Mouse (Mus musculus): ENCODE data around the gene Lyar.

Gene Lyar

GRCm38 (mm10) chr5:38220328-38220912, at the start of gene Lyar, which contains the start of gene Zbtb49:
Gene Lyar (plus strand): TSS chr5:38220470.
Gene Zbtb49 (minus strand): TSS chr5:38220457.
- peak; percentile 84 for DNase-seq (ENCODE audit: low spot score)

- DNase-seq (ENCODE audit: low spot score): no peak
Observed at GRCm38 (mm10) chr5:38173766-38174165, 46.5 kb upstream of the Lyar start.

- DNase-seq (ENCODE audit: low spot score): no peak
Observed at GRCm38 (mm10) chr5:38174256-38174912, 45.9 kb upstream of the Lyar start.

- DNase-seq (ENCODE audit: low spot score): no peak
Observed at GRCm38 (mm10) chr5:38184688-38185285, 35.5 kb upstream of the Lyar start.

- DNase-seq (ENCODE audit: low spot score): no peak
Observed at GRCm38 (mm10) chr5:38187006-38187405, 33.3 kb upstream of the Lyar start.

GRCm38 (mm10) chr5:38190907-38191306, 29.4 kb upstream of the Lyar start:
- no peak for DNase-seq (ENCODE audit: low spot score)

GRCm38 (mm10) chr5:38194946-38195345, 25.3 kb upstream of the Lyar start:
- DNase-seq (ENCODE audit: low spot score): no peak

GRCm38 (mm10) chr5:38195941-38196340, 24.3 kb upstream of the Lyar start:
- DNase-seq (ENCODE audit: low spot score): no peak

GRCm38 (mm10) chr5:38196821-38197481, 23.3 kb upstream of the Lyar start:
- no peak for DNase-seq (ENCODE audit: low spot score)

- DNase-seq (ENCODE audit: low spot score): peak; percentile 50
Observed at GRCm38 (mm10) chr5:38197482-38197823, 22.8 kb upstream of the Lyar start.

- DNase-seq (ENCODE audit: low spot score): no peak
Observed at GRCm38 (mm10) chr5:38199686-38200085, 20.6 kb upstream of the Lyar start.

GRCm38 (mm10) chr5:38205303-38205726, 15.0 kb upstream of the Lyar start:
- DNase-seq (ENCODE audit: low spot score): no peak

- no peak for DNase-seq (ENCODE audit: low spot score)
Observed at GRCm38 (mm10) chr5:38208985-38209384, 11.3 kb upstream of the Lyar start.

GRCm38 (mm10) chr5:38211691-38212090, 8.6 kb upstream of the Lyar start:
- no peak for DNase-seq (ENCODE audit: low spot score)

GRCm38 (mm10) chr5:38213009-38213408, 7.3 kb upstream of the Lyar start:
- no peak for DNase-seq (ENCODE audit: low spot score)

- DNase-seq (ENCODE audit: low spot score): no peak
Observed at GRCm38 (mm10) chr5:38219771-38220307, 431 bp upstream of the Lyar start.

- no peak for DNase-seq (ENCODE audit: low spot score)
Observed at GRCm38 (mm10) chr5:38235422-38235821, 15.2 kb downstream of the Lyar start.

GRCm38 (mm10) chr5:38236627-38237026, 16.4 kb downstream of the Lyar start:
- DNase-seq (ENCODE audit: low spot score): no peak

GRCm38 (mm10) chr5:38240727-38241472, 20.6 kb downstream of the Lyar start:
- no peak for DNase-seq (ENCODE audit: low spot score)

GRCm38 (mm10) chr5:38241473-38241834, 21.2 kb downstream of the Lyar start:
- DNase-seq (ENCODE audit: low spot score): no peak

GRCm38 (mm10) chr5:38241966-38242365, 21.7 kb downstream of the Lyar start:
- no peak for DNase-seq (ENCODE audit: low spot score)

GRCm38 (mm10) chr5:38255195-38255594, 34.9 kb downstream of the Lyar start:
- no peak for DNase-seq (ENCODE audit: low spot score)

Data from urinary bladder, postnatal 10 days (tissue).